Mouse (Mus musculus) midbrain, embryonic 10.5 days (tissue): ENCODE data around the gene Ptpa. TPM values are rescaled to one million over a fixed set of nuclear protein-coding genes. Genes with fewer than 3 reads are reported as not detected.

Source experiments
- DNase-seq: peaks from one replicate; pipeline ENCODE4 v3.0.0-alpha.2; 2017; ENCODE audit warnings: low spot score
- H3K27ac ChIP-seq: fragments of 300-500 bp; sonication (generic); replicated peaks from 2 replicates; pipeline ENCODE4 v1.5.1; 2016; ENCODE audit warnings: mild to moderate bottlenecking
- H3K27me3 ChIP-seq: fragments of 300-500 bp; sonication (generic); 2 replicates; pipeline ENCODE4 v1.6.1; 2016; ENCODE audit warnings: low read depth, mild to moderate bottlenecking; ENCODE audit not compliant: poor library complexity, severe bottlenecking
- H3K36me3 ChIP-seq: fragments of 300-500 bp; sonication (generic); 2 replicates; pipeline ENCODE4 v1.6.1; 2016; ENCODE audit warnings: mild to moderate bottlenecking, moderate library complexity
- H3K4me1 ChIP-seq: fragments of 300-500 bp; sonication (generic); 2 replicates; pipeline ENCODE4 v1.6.1; 2016
- H3K4me3 ChIP-seq: fragments of 300-500 bp; sonication (generic); 2 replicates; pipeline ENCODE4 v1.5.1; 2016; ENCODE audit warnings: mild to moderate bottlenecking, moderate library complexity
- H3K9me3 ChIP-seq: fragments of 300-500 bp; sonication (generic); replicated peaks from 2 replicates; pipeline ENCODE4 v1.6.1; 2016; ENCODE audit warnings: mild to moderate bottlenecking
- WGBS: fragments of 180-500 bp; shearing (Covaris S2); methylation state at CpG from one replicate; pipeline ENCODE4 v1.1.7; 2016; 5-methylcytosine and 5-hydroxymethylcytosine counted together
- polyA plus RNA-seq: library from polyadenylated mRNA; unstranded; fragments of >200 nt; fragmentation: Nextera tagmentation; extraction: Ambion mirVana; gene quantifications from 2 replicates; pipeline ENCODE4 v1.2.1, GENCODE M21; 2016

Ptpa gene
- polyA plus RNA-seq = 151 and 152 TPM in 2 replicates

DNA sequence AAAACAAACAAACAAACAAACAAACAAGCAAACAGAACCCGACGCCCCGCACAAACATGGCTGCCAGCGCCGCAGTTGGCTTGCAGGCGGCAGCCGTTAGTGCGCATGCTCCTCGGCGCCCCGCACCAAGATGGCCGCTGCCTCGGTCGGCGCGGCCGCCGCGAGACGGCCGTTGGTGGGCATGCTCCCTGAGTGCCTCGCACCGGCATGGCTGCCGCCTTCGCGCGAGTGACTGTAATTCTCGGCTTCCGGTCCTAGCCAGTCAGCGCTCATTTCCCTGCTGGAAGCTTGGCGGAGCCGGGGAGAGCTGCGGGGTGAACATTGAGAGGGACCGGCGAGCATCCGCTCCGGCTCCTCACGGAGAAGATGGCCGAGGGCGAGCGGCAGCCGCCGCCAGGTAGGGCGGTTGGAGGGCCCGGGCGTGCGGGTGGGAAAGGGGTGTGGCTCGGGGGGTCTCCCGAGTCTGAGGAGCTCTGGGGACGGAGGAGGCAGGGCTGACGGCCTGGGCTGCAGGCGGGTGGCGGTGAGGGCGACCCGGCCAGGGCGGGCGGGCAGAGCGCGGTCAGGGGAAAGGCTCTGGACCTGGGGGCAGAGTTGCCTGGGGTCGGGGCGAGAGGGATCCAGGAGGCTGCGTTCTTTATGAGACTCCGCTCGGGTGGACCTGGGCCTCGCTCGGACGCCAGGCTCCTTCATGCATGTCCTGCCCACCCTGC lies at the start of gene Ptpa:
Gene Ptpa, plus strand, starts transcription at position 104 of the 713 bp plus-strand sequence.
- Histone ChIP-seq H3K4me3 (peak within 1 kb of the TSS; percentile 94), H3K36me3 (peaks cover 15% of the 10 kb centered on the region), H3K27ac (peak within 1 kb of the TSS; percentile 99), H3K4me1 (peaks cover 56% of the 10 kb centered on the region), H3K27me3 (peaks cover 18% of the 10 kb centered on the region), H3K9me3 (no peaks in the 10 kb centered on the region)
- DNase-seq = peak; percentile 95
- under 1% methylated on average over 67 of the region's 67 CpGs for WGBS

DNA sequence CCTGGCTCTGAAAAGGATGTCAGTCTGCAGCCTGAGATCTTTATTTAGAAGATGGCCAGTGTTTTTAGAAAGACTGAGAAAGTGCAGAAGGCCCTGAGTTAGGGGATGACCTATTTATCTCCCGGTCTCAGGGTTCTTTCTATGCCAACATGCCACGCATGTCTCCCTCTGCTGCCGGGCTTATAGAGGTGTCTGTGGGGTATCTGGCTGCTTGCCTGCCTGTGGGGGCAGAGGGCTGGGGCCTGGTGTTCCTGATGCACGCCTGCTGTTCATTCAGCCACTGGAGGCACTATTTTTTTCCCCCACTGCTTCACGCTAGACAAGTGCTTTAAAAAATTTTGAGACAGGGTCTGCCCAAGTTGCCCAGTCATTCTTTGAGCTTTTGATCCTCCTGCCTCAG lies 49.6 kb upstream of the Ptpa start:
- no peak overlapping the region for H3K4me3 ChIP-seq
- peaks cover 49% of the 10 kb centered on the region for H3K36me3 ChIP-seq
- peaks cover 21% of the 10 kb centered on the region for H3K4me1 ChIP-seq
- no peaks in the 10 kb centered on the region for H3K9me3 ChIP-seq
- H3K27me3 ChIP-seq = no peaks in the 10 kb centered on the region
- no peak overlapping the region for H3K27ac ChIP-seq
- DNase-seq = no peak
- WGBS = 83% methylated on average over 5 of the region's 5 CpGs

DNA sequence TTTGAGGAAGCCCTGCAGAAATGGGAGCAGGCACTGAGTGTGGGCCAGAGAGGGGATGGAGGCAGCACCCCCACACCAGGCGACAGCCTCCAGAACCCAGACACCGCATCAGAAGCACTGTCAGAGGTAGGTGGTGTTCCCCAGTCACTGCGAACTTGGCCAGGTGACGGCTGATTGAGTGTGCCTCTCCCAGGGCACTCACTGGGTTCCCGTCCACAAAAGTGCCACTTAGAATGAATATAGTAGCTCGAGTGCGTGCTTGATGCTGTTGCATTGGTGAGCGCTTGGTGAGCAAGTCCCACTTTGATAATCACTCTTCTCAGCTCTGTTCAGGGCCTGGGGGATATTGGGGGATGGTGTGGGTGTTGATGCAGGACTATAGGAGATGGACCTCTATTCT lies 44.3 kb upstream of the Ptpa start:
- no peaks in the 10 kb centered on the region for H3K27me3 ChIP-seq
- no peak overlapping the region for H3K4me3 ChIP-seq
- DNase-seq = no peak
- no peak overlapping the region for H3K27ac ChIP-seq
- H3K9me3 ChIP-seq = no peaks in the 10 kb centered on the region
- H3K4me1 ChIP-seq = no peaks in the 10 kb centered on the region
- WGBS = 94% methylated on average over 8 of the region's 8 CpGs
- H3K36me3 ChIP-seq = peaks cover 96% of the 10 kb centered on the region

DNA sequence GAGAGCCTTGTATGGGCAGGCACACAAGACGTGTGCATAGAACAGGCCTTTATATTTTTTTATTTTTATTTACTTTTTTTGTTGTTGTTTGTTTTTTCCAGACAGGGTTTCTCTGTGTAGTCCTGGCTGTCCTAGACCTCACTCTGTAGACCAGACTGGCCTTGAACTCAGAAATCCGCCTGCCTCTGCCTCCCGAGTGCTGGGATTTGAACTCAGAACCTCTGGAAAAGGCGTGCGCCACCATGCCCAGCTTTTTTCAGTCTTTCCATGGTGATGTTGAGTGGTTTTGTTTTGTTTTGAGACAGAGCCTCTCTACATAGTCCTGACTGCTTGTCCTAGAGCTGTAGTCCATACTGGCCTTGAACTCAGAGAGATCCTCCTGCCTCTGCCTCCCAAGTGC lies 43.1 kb upstream of the Ptpa start:
- no peaks in the 10 kb centered on the region for H3K4me1 ChIP-seq
- 95% methylated on average over 5 of the region's 5 CpGs for WGBS
- H3K27ac ChIP-seq = no peak overlapping the region
- DNase-seq = no peak
- no peak overlapping the region for H3K4me3 ChIP-seq
- H3K9me3 ChIP-seq = no peaks in the 10 kb centered on the region
- no peaks in the 10 kb centered on the region for H3K27me3 ChIP-seq
- peaks cover 97% of the 10 kb centered on the region for H3K36me3 ChIP-seq

DNA sequence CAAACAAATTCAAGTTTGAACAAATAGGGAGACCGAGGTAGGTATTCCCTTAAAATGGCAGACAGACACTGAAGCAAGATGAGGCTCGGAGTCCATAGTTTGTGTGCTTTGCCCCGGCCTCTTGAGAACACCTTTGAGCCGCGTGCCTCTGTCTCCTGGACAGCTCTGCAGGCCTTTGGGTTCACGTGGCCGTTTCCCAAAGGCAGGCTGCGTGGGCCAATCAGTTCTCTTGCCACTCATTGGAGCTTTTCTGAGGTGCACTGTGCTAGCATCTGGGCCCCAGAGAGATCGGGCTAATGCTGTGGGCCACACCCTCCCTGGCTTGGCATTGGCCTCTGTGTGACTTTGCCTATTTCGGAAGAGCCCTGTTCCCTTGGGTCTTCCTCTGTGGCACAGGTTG lies 39.9 kb upstream of the Ptpa start:
- Histone ChIP-seq H3K9me3 (no peaks in the 10 kb centered on the region), H3K4me1 (no peaks in the 10 kb centered on the region), H3K4me3 (no peak overlapping the region), H3K27ac (no peak overlapping the region), H3K36me3 (peaks cover 95% of the 10 kb centered on the region), H3K27me3 (no peaks in the 10 kb centered on the region)
- 96% methylated on average over 10 of the region's 10 CpGs for WGBS
- no peak for DNase-seq

DNA sequence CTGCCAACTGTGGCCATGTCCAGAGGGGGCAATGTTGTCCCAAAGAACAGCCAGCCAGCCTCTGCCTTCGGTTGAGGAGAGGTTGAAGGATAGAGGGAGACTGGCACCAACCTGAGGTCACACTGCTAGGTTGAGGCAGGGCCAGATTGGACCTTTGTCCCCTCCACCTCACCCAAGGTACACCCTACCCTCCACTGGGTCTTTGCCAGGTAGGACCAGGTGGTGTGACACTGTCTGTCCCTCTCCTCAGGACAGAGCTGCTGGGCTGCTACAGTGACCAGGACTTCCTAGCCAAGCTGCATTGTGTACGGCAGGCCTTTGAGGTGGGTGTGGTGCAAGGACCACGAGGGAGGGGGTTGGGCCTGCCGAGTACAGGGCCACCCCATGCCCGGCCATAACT lies 38.1 kb upstream of the Ptpa start:
- Histone ChIP-seq H3K27me3 (no peaks in the 10 kb centered on the region), H3K36me3 (peaks cover 95% of the 10 kb centered on the region), H3K27ac (no peak overlapping the region), H3K4me1 (no peaks in the 10 kb centered on the region), H3K9me3 (no peaks in the 10 kb centered on the region), H3K4me3 (no peak overlapping the region)
- WGBS = 81% methylated on average over 5 of the region's 5 CpGs
- no peak for DNase-seq

DNA sequence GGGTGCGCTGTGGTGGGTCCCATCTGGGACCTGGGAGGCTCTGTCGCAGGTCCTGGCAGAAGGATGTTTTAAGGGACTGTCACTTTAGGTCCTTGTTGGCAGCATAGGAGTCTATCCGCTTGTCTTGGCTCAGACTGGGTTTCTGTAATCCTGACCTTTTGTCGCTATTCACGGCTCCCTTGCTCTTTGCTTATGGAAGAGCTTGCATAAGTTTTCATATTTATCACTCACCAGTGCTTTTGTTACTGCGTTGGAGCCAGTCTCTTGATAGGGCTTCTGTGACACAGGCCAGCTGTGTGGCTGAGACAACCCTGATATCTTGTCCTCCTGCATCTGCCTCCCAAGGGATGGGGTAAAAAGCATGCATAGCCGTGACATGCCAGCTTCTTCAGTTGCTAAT lies 36.5 kb upstream of the Ptpa start:
- 97% methylated on average over 7 of the region's 7 CpGs for WGBS
- H3K4me3 ChIP-seq = no peak overlapping the region

DNA sequence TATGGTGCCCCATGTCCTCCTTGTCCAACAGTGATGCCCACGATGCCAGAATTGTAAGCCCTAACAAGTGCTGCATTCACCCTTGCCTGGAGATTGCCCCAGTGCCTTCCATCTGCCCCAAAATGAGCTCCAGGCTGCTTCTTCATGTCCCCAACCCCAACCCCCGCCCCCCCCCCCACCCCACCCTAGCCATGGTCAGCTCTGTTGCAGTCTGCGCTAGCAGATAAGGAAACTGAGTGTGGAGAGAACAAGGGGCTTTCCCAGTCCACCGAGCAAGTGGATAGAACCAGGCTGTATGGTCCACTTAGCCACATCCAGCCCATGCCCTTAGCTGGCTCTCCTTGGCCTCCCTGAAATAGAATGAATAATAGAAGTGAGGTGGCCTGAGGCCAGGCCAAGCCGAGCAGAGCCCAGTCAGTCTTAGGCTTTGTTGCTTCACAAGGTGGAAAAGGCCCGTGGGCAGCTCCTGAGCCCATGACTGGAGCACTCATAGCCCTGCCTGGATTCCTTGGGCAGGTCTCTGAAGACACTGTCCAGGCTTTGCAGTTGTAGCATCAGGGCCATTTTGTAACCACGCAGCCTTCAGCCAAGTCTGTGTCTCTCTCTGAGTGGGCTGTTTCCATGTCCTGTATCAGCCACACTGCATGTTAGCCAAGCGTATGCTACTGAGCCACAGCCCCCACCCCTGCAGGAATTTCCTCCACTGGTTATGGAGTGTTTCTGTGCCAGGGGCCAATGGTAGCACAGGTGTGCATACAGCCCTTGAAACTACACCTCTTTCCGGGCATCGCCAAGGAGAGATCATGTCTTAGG lies 35.1 kb upstream of the Ptpa start:
- Histone ChIP-seq H3K4me1 (no peaks in the 10 kb centered on the region), H3K4me3 (no peak overlapping the region), H3K27me3 (no peaks in the 10 kb centered on the region), H3K36me3 (peaks cover 98% of the 10 kb centered on the region), H3K27ac (no peak overlapping the region), H3K9me3 (no peaks in the 10 kb centered on the region)
- no peak for DNase-seq
- WGBS = 90% methylated on average over 10 of the region's 10 CpGs

More for the DNA sequence above, 36.5 kb upstream of the Ptpa start:
- Histone ChIP-seq H3K4me1 (no peaks in the 10 kb centered on the region), H3K36me3 (peaks cover 95% of the 10 kb centered on the region), H3K27me3 (no peaks in the 10 kb centered on the region), H3K9me3 (no peaks in the 10 kb centered on the region), H3K27ac (no peak overlapping the region)
- no peak for DNase-seq

DNA sequence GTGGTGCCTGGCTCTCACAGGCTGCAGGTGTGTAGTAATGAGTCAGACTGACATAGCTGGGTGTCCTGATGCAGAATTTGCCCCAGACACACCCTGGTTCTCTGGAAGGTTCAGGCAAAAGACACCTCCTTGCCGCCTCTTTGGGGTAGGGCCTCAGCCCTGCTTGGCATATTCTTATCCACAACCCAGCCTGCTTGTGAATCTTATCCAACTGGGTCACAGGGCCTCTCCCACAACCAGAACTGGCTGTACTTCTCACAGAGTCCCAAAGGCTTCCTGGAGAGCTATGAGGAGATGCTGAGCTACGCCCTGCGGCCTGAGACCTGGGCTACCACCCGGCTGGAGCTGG lies 34.5 kb upstream of the Ptpa start:
- Histone ChIP-seq H3K4me1 (no peaks in the 10 kb centered on the region), H3K9me3 (no peaks in the 10 kb centered on the region), H3K36me3 (peaks cover 95% of the 10 kb centered on the region), H3K27me3 (no peaks in the 10 kb centered on the region), H3K27ac (no peak overlapping the region), H3K4me3 (no peak overlapping the region)
- DNase-seq = no peak
- WGBS = 93% methylated on average over 4 of the region's 4 CpGs

DNA sequence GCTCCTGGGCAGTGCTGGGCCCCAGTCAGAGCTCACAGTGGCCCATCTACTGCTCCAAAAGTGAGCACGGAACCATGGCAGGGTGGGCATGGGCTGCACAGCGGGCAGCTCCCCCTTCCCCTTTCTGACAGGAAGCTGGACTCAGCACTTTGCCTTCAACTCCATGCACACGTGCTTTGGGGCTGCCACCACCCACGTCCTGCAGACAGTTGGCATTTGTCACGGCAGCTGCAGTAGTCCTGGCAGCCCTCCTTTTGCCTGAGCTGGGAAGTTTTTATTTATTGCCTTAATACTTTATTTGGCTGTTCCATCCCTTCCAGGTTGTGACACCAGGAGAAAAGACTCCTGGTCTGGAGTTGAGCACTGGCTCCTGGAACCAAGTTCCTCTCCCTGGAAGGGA lies 31.0 kb upstream of the Ptpa start:
- WGBS = 83% methylated on average over 5 of the region's 5 CpGs
- H3K9me3 ChIP-seq = no peaks in the 10 kb centered on the region
- peaks cover 62% of the 10 kb centered on the region for H3K36me3 ChIP-seq
- H3K4me1 ChIP-seq = no peaks in the 10 kb centered on the region
- H3K27ac ChIP-seq = no peak overlapping the region
- H3K4me3 ChIP-seq = no peak overlapping the region
- H3K27me3 ChIP-seq = no peaks in the 10 kb centered on the region
- DNase-seq = no peak

DNA sequence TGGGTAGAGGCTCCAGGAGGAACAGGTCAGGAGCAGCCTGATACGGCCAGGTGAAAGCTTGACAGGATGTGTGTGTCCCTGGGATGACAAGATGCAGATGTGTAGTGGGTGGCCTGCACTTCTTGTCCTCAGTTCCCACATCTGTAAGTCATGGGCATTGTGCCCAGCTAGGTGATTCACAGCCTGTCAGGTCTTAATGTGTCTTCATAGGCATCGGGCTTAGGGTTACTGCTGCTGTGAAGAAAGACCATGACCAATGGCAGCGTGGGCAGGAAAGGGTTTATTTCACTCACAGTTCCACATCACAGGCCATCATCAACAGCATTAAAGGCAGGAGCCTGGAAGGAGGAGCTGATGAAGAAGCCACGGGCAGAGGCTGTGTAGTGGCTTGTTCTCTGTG lies 30.2 kb upstream of the Ptpa start:
- H3K4me1 ChIP-seq = no peaks in the 10 kb centered on the region
- no peaks in the 10 kb centered on the region for H3K9me3 ChIP-seq
- H3K27me3 ChIP-seq = no peaks in the 10 kb centered on the region
- no peak overlapping the region for H3K4me3 ChIP-seq
- no peak overlapping the region for H3K27ac ChIP-seq
- 90% methylated on average over 4 of the region's 4 CpGs for WGBS
- DNase-seq = no peak
- peaks cover 55% of the 10 kb centered on the region for H3K36me3 ChIP-seq

DNA sequence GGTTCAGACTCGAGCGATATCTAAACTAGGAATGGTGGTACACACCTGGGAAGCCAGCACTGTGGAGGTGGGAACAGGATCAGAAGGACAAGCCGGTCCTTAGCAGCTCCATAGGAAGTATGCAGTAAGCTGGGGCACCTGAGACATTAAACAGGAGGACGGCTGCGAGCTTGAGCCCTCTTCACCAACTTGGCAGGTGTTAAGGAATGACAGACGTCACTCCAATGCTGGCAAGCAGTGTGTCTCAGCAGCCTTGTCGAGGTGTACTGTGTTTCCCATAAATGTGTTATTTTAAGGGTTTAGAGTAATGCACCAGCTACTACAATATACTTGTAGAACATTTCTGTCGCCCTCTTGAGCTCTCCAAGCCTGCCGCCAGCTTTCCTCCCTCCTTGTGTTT lies 28.9 kb upstream of the Ptpa start:
- H3K36me3 ChIP-seq = peaks cover 41% of the 10 kb centered on the region
- no peaks in the 10 kb centered on the region for H3K9me3 ChIP-seq
- no peak overlapping the region for H3K27ac ChIP-seq
- no peak for DNase-seq
- no peak overlapping the region for H3K4me3 ChIP-seq
- peaks cover 13% of the 10 kb centered on the region for H3K4me1 ChIP-seq
- WGBS = 89% methylated on average over 9 of the region's 9 CpGs
- no peaks in the 10 kb centered on the region for H3K27me3 ChIP-seq

DNA sequence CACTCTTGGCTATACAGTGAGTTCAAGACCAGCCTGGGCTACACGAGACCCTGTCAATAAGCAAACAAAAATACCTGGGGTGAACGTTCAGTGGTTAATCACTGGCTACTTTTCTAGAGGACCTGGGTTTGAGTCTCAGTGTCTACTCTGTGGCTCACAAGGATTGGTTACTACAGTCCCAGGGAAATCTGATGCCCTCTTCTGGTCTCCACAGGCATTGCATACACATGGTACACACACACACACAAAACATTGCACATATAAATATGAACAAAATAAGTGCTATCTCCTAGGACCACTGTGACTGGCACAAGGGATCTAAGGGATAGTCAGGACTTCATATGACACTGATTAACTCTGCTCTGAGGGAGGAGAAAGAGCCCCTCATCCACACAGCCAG lies 26.8 kb upstream of the Ptpa start:
- Histone ChIP-seq H3K4me3 (no peak overlapping the region), H3K27ac (no peak overlapping the region), H3K27me3 (peaks cover 2% of the 10 kb centered on the region; the same call in 1 of the 2 replicates), H3K4me1 (peaks cover 26% of the 10 kb centered on the region), H3K9me3 (no peaks in the 10 kb centered on the region), H3K36me3 (peaks cover 25% of the 10 kb centered on the region)
- 92% methylated on average over 2 of the region's 2 CpGs for WGBS
- DNase-seq = no peak
